Mouse (Mus musculus): ENCODE results near the gene Slc25a47. TPM values are rescaled to one million over a fixed set of nuclear protein-coding genes. Genes with fewer than 3 reads are reported as not detected.

The Slc25a47 gene
- 11.0 and 11.5 TPM in 2 replicates for polyA plus RNA-seq (2014; fragmentation: Nextera tagmentation; extraction: Ambion mirVana)

DNA sequence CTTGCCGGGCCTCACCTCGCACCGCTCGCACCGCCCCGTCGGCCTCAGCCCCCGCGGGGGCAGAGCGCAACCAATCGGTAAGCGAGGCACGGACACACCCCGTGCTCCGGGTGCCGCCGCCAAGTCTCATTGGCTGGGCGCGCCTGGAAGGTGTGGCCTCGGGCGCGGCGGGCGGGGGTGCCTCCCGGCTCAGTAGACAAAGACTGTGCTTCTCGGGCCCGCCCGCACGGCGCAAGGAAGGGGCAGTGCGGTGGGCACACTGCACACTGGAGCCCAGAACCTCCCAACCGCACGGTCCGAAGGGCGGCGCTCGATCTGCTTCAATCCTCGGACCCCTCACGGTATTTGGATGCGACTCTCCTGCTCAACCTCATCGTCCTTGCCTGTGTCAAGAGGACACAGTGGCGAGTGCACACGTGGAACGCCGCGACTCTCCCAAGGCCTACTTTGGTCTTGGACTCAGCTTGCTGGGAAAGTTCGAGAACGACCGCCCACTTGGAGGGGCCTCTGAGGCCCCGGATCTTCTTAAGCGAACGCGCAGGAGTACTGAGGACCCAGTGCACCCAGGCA lies at the start of gene Slc25a47, which contains the start of gene Slc25a29:
Gene Slc25a47 (plus strand): TSS at position 207 of the 570 bp plus-strand sequence.
Gene Slc25a29 (minus strand): TSS at position 44 of the 570 bp plus-strand sequence.
- Histone ChIP-seq H3K27ac (ENCODE audit: low read length) (peak within 1 kb of the TSS; percentile 84), H3K4me1 (ENCODE audit: control insufficient read depth, insufficient read depth, low read length) (peaks cover 33% of the 10 kb centered on the region), H3K4me2 (replicated peaks; ENCODE audit: low read depth, low read length) (peak within 1 kb of the TSS; percentile 96), H3K36me3 (ENCODE audit: control insufficient read depth, insufficient read depth, low read length) (peaks cover 3% of the 10 kb centered on the region), H3K9ac (replicated peaks; ENCODE audit: low read depth, low read length) (peak within 1 kb of the TSS; percentile 75), H3K27me3 (ENCODE audit: control insufficient read depth, insufficient read depth, low read length) (no peaks in the 10 kb centered on the region), H3K4me3 (ENCODE audit: low read depth, low read length) (peak within 1 kb of the TSS; percentile 55), H3K9me3 (ENCODE audit: control insufficient read depth, low read depth, low read length) (no peaks in the 10 kb centered on the region)
- peak; percentile 98 for ATAC-seq (ENCODE audit: insufficient number of reproducible peaks, insufficient read depth, low FRiP score, low read depth)
- WGBS = under 1% methylated on average over 52 of the region's 53 CpGs

DNA sequence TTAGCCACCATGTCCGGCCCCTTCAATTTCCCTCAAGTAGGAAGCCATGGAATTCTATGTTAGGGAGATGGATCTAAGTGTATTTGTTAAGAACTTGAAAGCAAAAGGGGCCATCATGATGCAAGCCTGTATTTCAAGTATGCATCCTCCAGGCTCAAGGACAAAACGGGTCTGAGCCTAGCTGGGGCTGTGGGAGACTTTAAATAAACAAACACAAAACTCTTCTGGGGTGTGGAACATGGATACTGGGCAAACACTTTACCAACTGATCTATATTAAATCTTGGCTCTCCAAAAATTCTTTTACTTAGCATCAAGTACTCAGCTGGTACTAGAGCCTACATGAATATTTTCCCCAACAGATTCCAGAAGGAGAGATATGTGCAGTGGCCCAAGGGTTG lies 48.5 kb upstream of the Slc25a47 start:
- Histone ChIP-seq H3K36me3 (ENCODE audit: control insufficient read depth, insufficient read depth, low read length) (no peaks in the 10 kb centered on the region), H3K27me3 (ENCODE audit: control insufficient read depth, insufficient read depth, low read length) (no peaks in the 10 kb centered on the region), H3K4me3 (ENCODE audit: low read depth, low read length) (no peak overlapping the region), H3K4me2 (replicated peaks; ENCODE audit: low read depth, low read length) (no peak overlapping the region), H3K27ac (ENCODE audit: low read length) (no peak overlapping the region), H3K4me1 (ENCODE audit: control insufficient read depth, insufficient read depth, low read length) (peaks cover 6% of the 10 kb centered on the region), H3K9me3 (ENCODE audit: control insufficient read depth, low read depth, low read length) (no peaks in the 10 kb centered on the region), H3K9ac (replicated peaks; ENCODE audit: low read depth, low read length) (no peak overlapping the region)
- no peak for ATAC-seq (ENCODE audit: insufficient number of reproducible peaks, insufficient read depth, low FRiP score, low read depth)
- 83% methylated on average over 2 of the region's 2 CpGs for WGBS

DNA sequence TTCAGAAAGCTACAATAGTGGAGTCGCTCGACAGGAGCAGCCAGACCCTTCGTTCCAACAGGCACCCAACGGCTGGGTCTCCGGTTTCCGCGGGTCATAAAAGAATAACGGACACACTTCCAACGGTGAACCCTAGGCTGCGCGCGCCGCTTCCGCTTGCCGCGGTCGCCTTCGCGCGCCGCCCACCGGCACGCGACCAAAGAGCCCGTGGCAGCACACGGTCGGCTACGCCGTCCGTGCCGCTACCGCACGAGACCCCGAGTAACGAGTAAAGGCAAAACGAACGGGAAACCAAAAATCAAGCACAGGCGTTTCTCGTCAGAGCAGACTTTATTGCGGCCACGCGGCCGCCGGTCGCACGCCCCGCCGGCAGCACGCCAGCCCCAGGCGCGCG lies 43.7 kb upstream of the Slc25a47 start:
- Histone ChIP-seq H3K9me3 (ENCODE audit: control insufficient read depth, low read depth, low read length) (no peaks in the 10 kb centered on the region), H3K4me3 (ENCODE audit: low read depth, low read length) (peak overlapping the region; percentile 84), H3K4me1 (ENCODE audit: control insufficient read depth, insufficient read depth, low read length) (peaks cover 16% of the 10 kb centered on the region), H3K36me3 (ENCODE audit: control insufficient read depth, insufficient read depth, low read length) (no peaks in the 10 kb centered on the region), H3K27me3 (ENCODE audit: control insufficient read depth, insufficient read depth, low read length) (no peaks in the 10 kb centered on the region), H3K4me2 (replicated peaks; ENCODE audit: low read depth, low read length) (peak overlapping the region; percentile 51), H3K27ac (ENCODE audit: low read length) (peak overlapping the region; percentile 95), H3K9ac (replicated peaks; ENCODE audit: low read depth, low read length) (peak overlapping the region; percentile 87)
- under 1% methylated on average over 52 of the region's 52 CpGs for WGBS
- peak; percentile 37; the same call in 1 of the 2 replicates for ATAC-seq (ENCODE audit: insufficient number of reproducible peaks, insufficient read depth, low FRiP score, low read depth)

DNA sequence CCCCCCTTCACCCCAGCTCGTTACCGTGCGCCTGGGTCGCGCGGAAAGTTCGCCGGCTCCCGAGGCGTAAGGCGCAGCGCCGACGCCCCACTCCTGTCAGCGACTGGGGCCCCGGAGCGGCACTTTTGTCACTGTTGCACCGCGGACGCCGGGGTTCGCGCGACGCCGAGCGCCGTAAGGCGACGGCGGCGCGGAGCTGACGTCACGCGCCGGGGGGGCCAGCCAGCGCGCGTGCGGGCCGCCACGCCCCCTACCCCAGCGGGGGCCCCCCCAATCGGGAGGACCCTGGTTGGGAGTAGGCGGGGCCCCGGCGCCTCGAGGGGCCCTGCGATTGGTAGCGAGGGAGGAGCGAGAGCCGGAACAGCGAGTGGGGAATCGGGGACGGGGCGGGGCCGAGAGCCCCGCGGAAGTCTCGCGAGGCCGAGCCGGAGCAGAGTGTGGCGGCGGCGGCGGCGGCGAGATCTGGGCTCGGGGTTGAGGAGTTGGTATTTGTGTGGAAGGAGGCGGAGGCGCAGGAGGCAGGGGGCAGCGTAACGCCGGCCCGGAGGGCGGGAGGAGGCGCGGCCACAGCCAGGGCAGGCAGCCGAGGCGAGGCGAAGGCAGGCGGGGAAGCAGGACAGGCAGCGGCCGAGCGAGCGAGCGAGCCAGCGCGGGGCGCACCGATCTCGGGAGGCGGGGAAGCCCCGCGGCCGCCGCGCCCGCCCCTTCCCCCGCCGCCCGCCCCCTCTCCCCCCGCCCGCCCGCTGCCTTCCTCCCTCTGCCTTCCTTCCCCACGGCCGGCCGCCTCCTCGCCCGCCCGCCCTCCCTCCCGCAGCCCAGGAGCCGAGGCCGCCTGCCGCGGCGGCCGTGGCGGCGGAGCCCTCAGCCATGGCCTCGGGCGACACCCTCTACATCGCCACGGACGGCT lies 43.0 kb upstream of the Slc25a47 start, which contains the start of gene Yy1:
Gene Yy1 (plus strand): TSS at position 428 of the 907 bp plus-strand sequence.
- peak within 1 kb of the TSS; percentile 100 for H3K27ac ChIP-seq (ENCODE audit: low read length)

DNA sequence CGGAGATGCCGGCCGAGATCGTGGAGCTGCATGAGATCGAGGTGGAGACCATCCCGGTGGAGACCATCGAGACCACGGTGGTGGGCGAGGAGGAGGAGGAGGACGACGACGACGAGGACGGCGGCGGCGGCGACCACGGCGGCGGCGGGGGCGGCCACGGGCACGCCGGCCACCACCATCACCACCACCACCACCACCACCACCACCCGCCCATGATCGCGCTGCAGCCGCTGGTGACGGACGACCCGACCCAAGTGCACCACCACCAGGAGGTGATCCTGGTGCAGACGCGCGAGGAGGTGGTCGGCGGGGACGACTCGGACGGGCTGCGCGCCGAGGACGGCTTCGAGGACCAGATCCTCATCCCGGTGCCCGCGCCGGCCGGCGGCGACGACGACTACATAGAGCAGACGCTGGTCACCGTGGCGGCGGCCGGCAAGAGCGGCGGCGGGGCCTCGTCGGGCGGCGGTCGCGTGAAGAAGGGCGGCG lies 42.3 kb upstream of the Slc25a47 start:
- ATAC-seq (ENCODE audit: insufficient number of reproducible peaks, insufficient read depth, low FRiP score, low read depth) = no peak

More for the DNA sequence above, 43.0 kb upstream of the Slc25a47 start, which contains the start of gene Yy1:
- H3K4me3 ChIP-seq (ENCODE audit: low read depth, low read length) = peak within 1 kb of the TSS; percentile 84
- ATAC-seq (ENCODE audit: insufficient number of reproducible peaks, insufficient read depth, low FRiP score, low read depth) = peak; percentile 93
- peak within 1 kb of the TSS; percentile 87 for H3K9ac ChIP-seq (replicated peaks; ENCODE audit: low read depth, low read length)
- WGBS = under 1% methylated on average over 106 of the region's 127 CpGs
- H3K4me2 ChIP-seq (replicated peaks; ENCODE audit: low read depth, low read length) = peak within 1 kb of the TSS; percentile 51
- H3K9me3 ChIP-seq (ENCODE audit: control insufficient read depth, low read depth, low read length) = no peaks in the 10 kb centered on the region
- peaks cover 16% of the 10 kb centered on the region for H3K4me1 ChIP-seq (ENCODE audit: control insufficient read depth, insufficient read depth, low read length)
- no peaks in the 10 kb centered on the region for H3K36me3 ChIP-seq (ENCODE audit: control insufficient read depth, insufficient read depth, low read length)
- no peaks in the 10 kb centered on the region for H3K27me3 ChIP-seq (ENCODE audit: control insufficient read depth, insufficient read depth, low read length)

DNA sequence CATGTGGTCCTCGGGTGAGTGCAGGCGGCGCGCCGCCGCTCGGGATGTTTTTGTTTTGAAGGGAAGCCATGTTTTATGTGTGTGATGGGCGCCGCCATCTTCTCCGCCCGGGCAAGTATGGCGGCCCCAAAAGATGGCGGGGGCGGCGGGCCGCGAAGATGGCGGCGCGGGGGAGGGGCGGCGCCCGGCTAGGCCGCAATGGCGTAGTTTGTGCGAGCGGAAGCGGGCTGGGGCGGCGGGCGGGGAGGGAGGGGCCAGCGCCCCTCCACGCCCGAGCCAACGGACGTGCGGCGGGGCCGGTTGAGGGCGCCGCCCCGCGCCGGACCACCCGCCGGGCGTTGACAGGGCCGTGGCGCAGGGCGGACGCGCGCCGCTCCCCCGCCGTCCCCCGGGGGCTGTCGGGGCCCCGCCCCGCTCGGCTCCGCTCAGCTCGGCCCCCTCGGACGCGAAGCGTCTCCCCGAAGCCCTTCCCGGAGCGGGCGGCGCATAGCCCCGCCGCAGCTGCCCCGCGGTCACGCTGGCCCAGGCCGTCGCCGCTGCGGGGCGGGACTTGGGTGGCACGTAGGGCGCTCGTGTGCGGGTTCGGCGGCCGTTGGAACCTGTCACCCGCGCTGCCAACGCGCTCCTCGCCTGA lies 41.7 kb upstream of the Slc25a47 start:
- Histone ChIP-seq H3K4me3 (ENCODE audit: low read depth, low read length) (peak overlapping the region; percentile 84), H3K36me3 (ENCODE audit: control insufficient read depth, insufficient read depth, low read length) (no peaks in the 10 kb centered on the region), H3K27me3 (ENCODE audit: control insufficient read depth, insufficient read depth, low read length) (no peaks in the 10 kb centered on the region), H3K9me3 (ENCODE audit: control insufficient read depth, low read depth, low read length) (no peaks in the 10 kb centered on the region), H3K4me1 (ENCODE audit: control insufficient read depth, insufficient read depth, low read length) (peaks cover 16% of the 10 kb centered on the region), H3K9ac (replicated peaks; ENCODE audit: low read depth, low read length) (peak overlapping the region; percentile 87), H3K4me2 (replicated peaks; ENCODE audit: low read depth, low read length) (peak overlapping the region; percentile 72), H3K27ac (ENCODE audit: low read length) (peak overlapping the region; percentile 100)
- ATAC-seq (ENCODE audit: insufficient number of reproducible peaks, insufficient read depth, low FRiP score, low read depth) = peak; percentile 69
- WGBS = under 1% methylated on average over 85 of the region's 94 CpGs

More for the DNA sequence above, 42.3 kb upstream of the Slc25a47 start:
- H3K27ac ChIP-seq (ENCODE audit: low read length) = peak overlapping the region; percentile 100
- WGBS = under 1% methylated on average over 45 of the region's 71 CpGs
- H3K4me2 ChIP-seq (replicated peaks; ENCODE audit: low read depth, low read length) = peak overlapping the region; percentile 19; the same call in 1 of the 2 replicates
- no peaks in the 10 kb centered on the region for H3K36me3 ChIP-seq (ENCODE audit: control insufficient read depth, insufficient read depth, low read length)
- H3K4me1 ChIP-seq (ENCODE audit: control insufficient read depth, insufficient read depth, low read length) = peaks cover 16% of the 10 kb centered on the region
- no peaks in the 10 kb centered on the region for H3K27me3 ChIP-seq (ENCODE audit: control insufficient read depth, insufficient read depth, low read length)
- H3K9me3 ChIP-seq (ENCODE audit: control insufficient read depth, low read depth, low read length) = no peaks in the 10 kb centered on the region
- H3K9ac ChIP-seq (replicated peaks; ENCODE audit: low read depth, low read length) = peak overlapping the region; percentile 87
- H3K4me3 ChIP-seq (ENCODE audit: low read depth, low read length) = peak overlapping the region; percentile 84

DNA sequence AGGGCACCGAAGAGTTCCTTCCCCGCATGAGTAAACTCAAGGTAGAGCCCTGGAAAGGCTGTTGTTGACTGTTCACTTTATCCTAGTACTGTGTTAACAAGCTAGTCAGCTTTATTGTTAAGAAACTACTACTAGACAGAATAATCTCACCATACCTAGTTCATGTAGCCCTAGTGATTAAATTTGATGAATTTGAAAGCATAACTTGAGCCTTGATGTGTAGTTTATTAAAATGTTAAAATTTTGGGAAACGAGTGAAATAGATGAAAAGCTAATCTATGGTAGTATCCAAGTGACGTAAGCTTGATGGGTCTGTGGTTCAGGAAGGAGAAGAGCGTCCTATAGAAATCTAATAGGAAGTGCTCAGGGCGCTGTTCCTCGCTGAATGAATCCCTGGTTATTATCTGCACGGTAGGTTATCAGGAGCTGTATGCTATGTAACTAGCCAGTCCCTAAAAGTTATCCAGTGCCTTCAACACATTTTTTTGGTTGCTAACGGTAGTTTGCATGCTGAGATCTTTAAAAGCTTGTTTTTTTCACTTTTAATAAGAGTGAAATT lies 40.8 kb upstream of the Slc25a47 start:
- 11% methylated on average over 9 of the region's 9 CpGs for WGBS
- H3K4me3 ChIP-seq (ENCODE audit: low read depth, low read length) = peak overlapping the region; percentile 84
- H3K27me3 ChIP-seq (ENCODE audit: control insufficient read depth, insufficient read depth, low read length) = no peaks in the 10 kb centered on the region
- H3K4me1 ChIP-seq (ENCODE audit: control insufficient read depth, insufficient read depth, low read length) = peaks cover 20% of the 10 kb centered on the region
- H3K9me3 ChIP-seq (ENCODE audit: control insufficient read depth, low read depth, low read length) = no peaks in the 10 kb centered on the region
- peak overlapping the region; percentile 87 for H3K9ac ChIP-seq (replicated peaks; ENCODE audit: low read depth, low read length)
- peak overlapping the region; percentile 72 for H3K4me2 ChIP-seq (replicated peaks; ENCODE audit: low read depth, low read length)
- H3K27ac ChIP-seq (ENCODE audit: low read length) = peak overlapping the region; percentile 100; the same call in 1 of the 2 replicates
- no peak for ATAC-seq (ENCODE audit: insufficient number of reproducible peaks, insufficient read depth, low FRiP score, low read depth)
- no peaks in the 10 kb centered on the region for H3K36me3 ChIP-seq (ENCODE audit: control insufficient read depth, insufficient read depth, low read length)
